Mouse (Mus musculus) liver, adult 2 months (tissue): ENCODE data around the gene Cenpo. TPM values are rescaled to one million over a fixed set of nuclear protein-coding genes. Genes with fewer than 3 reads are reported as not detected.
A peak's percentile ranks its signal among the peaks of the same experiment; 100 is the strongest.

ENCODE experiments used
- DNase-seq: peaks from one replicate; pipeline ENCODE4 v3.0.0-alpha.2; 2011; ENCODE audit warnings: low read depth, low spot score; ENCODE audit errors: extremely low read depth
- H3K27ac ChIP-seq: fragments of 200-500 bp; replicated peaks from 2 replicates; pipeline ENCODE4 v1.5.1; 2012; ENCODE audit warnings: low read depth, mild to moderate bottlenecking, control low read depth, inconsistent platforms, low read length; ENCODE audit not compliant: insufficient read depth
- H3K27me3 ChIP-seq: fragments of 200-500 bp; 2 replicates; pipeline ENCODE4 v1.6.1; 2012; ENCODE audit warnings: mild to moderate bottlenecking, moderate library complexity, low read length, inconsistent platforms; ENCODE audit not compliant: control insufficient read depth, insufficient read depth
- H3K36me3 ChIP-seq: fragments of 200-500 bp; 2 replicates; pipeline ENCODE4 v1.6.1; 2012; ENCODE audit warnings: low read length, inconsistent platforms; ENCODE audit not compliant: control insufficient read depth, insufficient read depth
- H3K4me1 ChIP-seq: fragments of 200-500 bp; 2 replicates; pipeline ENCODE4 v1.6.1; 2011; ENCODE audit warnings: low read length; ENCODE audit not compliant: control insufficient read depth, insufficient read depth
- H3K4me3 ChIP-seq: fragments of 200-500 bp; 2 replicates; pipeline ENCODE4 v1.5.1; 2011; ENCODE audit warnings: low read depth, mild to moderate bottlenecking, control low read depth, low read length, moderate library complexity; ENCODE audit not compliant: insufficient read depth
- H3K79me2 ChIP-seq: fragments of 200-500 bp; 2 replicates; pipeline ENCODE4 v1.6.1; 2012; ENCODE audit warnings: inconsistent platforms, mild to moderate bottlenecking, low read length, moderate library complexity; ENCODE audit not compliant: control insufficient read depth, insufficient read depth
- H3K9ac ChIP-seq: fragments of 200-500 bp; 2 replicates; pipeline ENCODE4 v1.6.1; 2012; ENCODE audit warnings: low read depth, mild to moderate bottlenecking, control low read depth, inconsistent platforms, low read length
- CTCF ChIP-seq: fragments of 200-500 bp; IDR thresholded peaks from 2 replicates; pipeline ENCODE4 v1.5.1; 2011; ENCODE audit warnings: low read depth, low read length, control low read depth
- POLR2A ChIP-seq: fragments of 200-500 bp; IDR thresholded peaks from 2 replicates; pipeline ENCODE4 v1.6.1; 2011; ENCODE audit warnings: low read length, control low read depth; ENCODE audit not compliant: insufficient read depth; ENCODE audit errors: extremely low read depth
- WGBS: fragments of 180-500 bp; shearing (Covaris S2); methylation state at CpG from one replicate; pipeline ENCODE4 v1.1.7; 2018; 5-methylcytosine and 5-hydroxymethylcytosine counted together
- polyA plus RNA-seq: library from polyadenylated mRNA; depleted of rRNA; stranded (reverse); fragments of >200 nt; gene quantifications from 2 replicates; pipeline ENCODE4 v1.2.3, GENCODE M21; 2012
- total RNA-seq: library from RNA; depleted of rRNA; stranded (reverse); fragments of >200 nt; gene quantifications from 2 replicates; pipeline ENCODE4 v1.2.3, GENCODE M21; 2014

Gene Cenpo
- total and polyA plus RNA-seq, 2 experiments: 2.9 to 4.0 TPM

DNA sequence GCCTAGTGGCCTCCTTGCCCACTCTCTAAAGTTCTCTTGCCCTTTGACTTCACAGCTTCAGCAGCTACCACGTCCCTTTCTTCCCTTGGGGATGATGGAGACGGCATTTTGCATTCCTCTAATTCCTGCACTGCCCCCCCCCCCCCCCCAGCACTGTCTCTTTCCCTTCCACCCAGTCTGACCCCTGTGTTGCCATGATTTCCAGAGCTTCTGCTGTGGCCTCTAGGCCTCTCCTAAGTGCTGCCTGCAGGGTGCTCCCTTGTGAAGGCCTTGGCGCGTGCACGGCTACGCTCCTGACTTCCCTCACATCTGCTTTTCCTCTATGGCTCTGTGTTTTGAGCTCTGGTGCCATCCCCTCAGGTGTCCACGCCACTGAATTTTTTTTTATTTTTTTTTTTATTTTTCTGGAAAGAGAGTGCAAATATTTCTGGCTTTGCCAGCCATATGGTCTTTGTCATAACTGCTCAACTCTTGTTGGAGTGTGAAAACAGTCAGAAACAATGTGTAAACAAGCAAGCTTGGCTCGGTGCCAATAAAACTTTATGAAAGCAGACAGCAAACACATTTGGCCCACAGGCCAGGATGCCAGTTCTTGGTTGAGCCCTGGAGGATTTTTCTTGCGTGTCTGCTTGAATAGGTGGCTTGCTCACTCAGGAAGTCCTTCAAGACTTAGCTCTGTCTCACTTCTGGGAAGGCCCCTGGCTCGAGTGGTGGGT lies 40.9 kb downstream of the Cenpo start:
- Histone ChIP-seq H3K4me3 (no peak overlapping the region), H3K79me2 (no peaks in the 10 kb centered on the region), H3K36me3 (no peaks in the 10 kb centered on the region), H3K27me3 (no peaks in the 10 kb centered on the region), H3K9ac (no peak overlapping the region), H3K4me1 (no peaks in the 10 kb centered on the region), H3K27ac (no peak overlapping the region)
- TF ChIP-seq POLR2A (no peak), CTCF (no peak)
- WGBS: 69% methylated on average over 10 of the region's 10 CpGs
- no peak for DNase-seq

DNA sequence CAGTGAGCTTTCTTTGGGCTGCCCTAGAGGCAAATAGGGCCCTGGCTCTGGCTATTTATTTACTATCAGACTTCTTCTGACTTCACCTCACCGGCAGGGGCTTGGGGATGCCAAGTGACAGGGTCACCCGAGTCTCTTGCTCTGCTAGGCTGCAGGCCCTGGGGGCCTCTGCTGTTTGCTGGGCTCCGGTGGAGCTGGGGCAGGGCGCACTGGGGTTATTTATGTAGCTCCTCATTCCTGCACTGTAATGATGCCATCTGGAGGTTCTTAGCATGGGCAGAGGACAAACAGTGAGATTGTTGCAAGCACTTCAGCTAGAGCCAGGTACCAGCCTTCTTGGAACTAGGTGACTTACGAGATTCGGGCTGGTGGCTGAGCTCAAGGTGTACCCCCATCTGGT lies 41.6 kb downstream of the Cenpo start:
- Histone ChIP-seq H3K36me3 (no peaks in the 10 kb centered on the region), H3K27ac (no peak overlapping the region), H3K4me1 (no peaks in the 10 kb centered on the region), H3K79me2 (no peaks in the 10 kb centered on the region), H3K4me3 (no peak overlapping the region), H3K27me3 (no peaks in the 10 kb centered on the region), H3K9ac (no peak overlapping the region)
- no peak for TF ChIP-seq POLR2A
- no peak for TF ChIP-seq CTCF
- no peak for DNase-seq
- WGBS: 77% methylated on average over 6 of the region's 6 CpGs

- Histone ChIP-seq H3K4me1 (no peaks in the 10 kb centered on the region), H3K27ac (no peak overlapping the region), H3K9ac (no peak overlapping the region), H3K36me3 (no peaks in the 10 kb centered on the region), H3K79me2 (no peaks in the 10 kb centered on the region), H3K4me3 (no peak overlapping the region), H3K27me3 (no peaks in the 10 kb centered on the region)
- DNase-seq: no peak
- 49% methylated on average over 5 of the region's 5 CpGs for WGBS
- TF ChIP-seq POLR2A (no peak), CTCF (peak; percentile 29; the same call in 1 of the 2 replicates)
Observed at GRCm38 (mm10) chr12:4189060-4189447, 45.0 kb downstream of the Cenpo start.

- no peak overlapping the region for H3K27ac ChIP-seq
- H3K4me3 ChIP-seq: no peak overlapping the region
- no peaks in the 10 kb centered on the region for H3K4me1 ChIP-seq
- DNase-seq: no peak
- no peaks in the 10 kb centered on the region for H3K27me3 ChIP-seq
- TF ChIP-seq POLR2A: no peak
- TF ChIP-seq CTCF: no peak
- H3K9ac ChIP-seq: no peak overlapping the region
- no peaks in the 10 kb centered on the region for H3K79me2 ChIP-seq
- no peaks in the 10 kb centered on the region for H3K36me3 ChIP-seq
- WGBS: 44% methylated on average over 14 of the region's 14 CpGs
Observed at GRCm38 (mm10) chr12:4188171-4189059, 45.7 kb downstream of the Cenpo start.

DNA sequence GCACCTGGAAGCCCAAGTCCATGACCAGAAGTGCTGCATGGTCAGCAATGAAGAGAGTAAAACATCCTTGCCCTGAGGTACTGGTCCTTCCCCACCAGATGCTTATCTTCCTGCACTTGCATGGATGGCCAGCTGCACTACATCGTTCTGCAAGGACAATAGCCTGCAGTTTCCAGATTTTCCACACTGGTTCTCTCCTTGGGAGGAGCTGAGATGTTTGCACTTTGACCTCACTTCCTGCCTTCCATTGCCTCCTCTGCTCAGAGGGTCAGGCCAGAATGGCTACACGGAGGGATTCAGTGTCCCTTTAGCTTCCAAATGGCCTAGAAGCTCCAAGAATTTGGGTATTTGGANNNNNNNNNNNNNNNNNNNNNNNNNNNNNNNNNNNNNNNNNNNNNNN lies 49.4 kb downstream of the Cenpo start:
- H3K79me2 ChIP-seq: no peaks in the 10 kb centered on the region
- no peaks in the 10 kb centered on the region for H3K27me3 ChIP-seq
- TF ChIP-seq POLR2A (no peak), CTCF (no peak)
- no peaks in the 10 kb centered on the region for H3K4me1 ChIP-seq
- no peaks in the 10 kb centered on the region for H3K36me3 ChIP-seq
- H3K27ac ChIP-seq: no peak overlapping the region
- no peak overlapping the region for H3K4me3 ChIP-seq
- H3K9ac ChIP-seq: no peak overlapping the region
- 70% methylated on average over 2 of the region's 2 CpGs for WGBS
- DNase-seq: no peak

GRCm38 (mm10) chr12:4180507-4180906 lies 53.6 kb downstream of the Cenpo start:
- H3K27ac ChIP-seq: no peak overlapping the region
- WGBS: 62% methylated on average over 3 of the region's 3 CpGs
- no peak for DNase-seq

More at GRCm38 (mm10) chr12:4180507-4180906, 53.6 kb downstream of the Cenpo start:
- Histone ChIP-seq H3K27me3 (no peaks in the 10 kb centered on the region), H3K9ac (no peak overlapping the region), H3K36me3 (no peaks in the 10 kb centered on the region), H3K4me1 (no peaks in the 10 kb centered on the region), H3K4me3 (no peak overlapping the region), H3K79me2 (no peaks in the 10 kb centered on the region)
- TF ChIP-seq CTCF: no peak
- TF ChIP-seq POLR2A: no peak
